Mouse (Mus musculus) small intestine, adult 2 months (tissue): ENCODE results near the gene Dlgap1. TPM values are rescaled to one million over a fixed set of nuclear protein-coding genes. Genes with fewer than 3 reads are reported as not detected.

Experiments used
- H3K27ac ChIP-seq: fragments of 200-500 bp; 2 replicates; pipeline ENCODE4 v1.5.1; 2012; ENCODE audit warnings: low read depth, low read length, control low read depth, inconsistent platforms; ENCODE audit not compliant: insufficient read depth
- H3K27me3 ChIP-seq: fragments of 200-500 bp; 2 replicates; pipeline ENCODE4 v1.6.1; 2012; ENCODE audit warnings: mild to moderate bottlenecking, moderate library complexity, low read length, inconsistent platforms; ENCODE audit not compliant: control insufficient read depth, insufficient read depth
- H3K36me3 ChIP-seq: fragments of 200-500 bp; 2 replicates; pipeline ENCODE4 v1.6.1; 2012; ENCODE audit warnings: mild to moderate bottlenecking, low read length, control low read depth, inconsistent platforms; ENCODE audit not compliant: control insufficient read depth, insufficient read depth
- H3K4me1 ChIP-seq: fragments of 200-500 bp; 2 replicates; pipeline ENCODE4 v1.6.1; 2012; ENCODE audit warnings: low read length, inconsistent platforms, mixed read lengths; ENCODE audit not compliant: control insufficient read depth, insufficient read depth, insufficient read length
- H3K4me3 ChIP-seq: fragments of 200-500 bp; 2 replicates; pipeline ENCODE4 v1.5.1; 2012; ENCODE audit warnings: low read depth, mild to moderate bottlenecking, control low read depth, inconsistent platforms, low read length, moderate library complexity
- CTCF ChIP-seq: fragments of 200-500 bp; IDR thresholded peaks from 2 replicates; pipeline ENCODE4 v1.5.1; 2012; ENCODE audit warnings: low read depth, mild to moderate bottlenecking, control low read depth, inconsistent platforms, low read length, moderate library complexity, mixed read lengths; ENCODE audit not compliant: insufficient replicate concordance, insufficient read length; ENCODE audit errors: extremely low read depth
- POLR2A ChIP-seq: fragments of 200-500 bp; IDR thresholded peaks from 2 replicates; pipeline ENCODE4 v1.6.1; 2012; ENCODE audit warnings: low read depth, mild to moderate bottlenecking, control low read depth, inconsistent platforms, low read length, moderate library complexity
- WGBS: fragments of 180-500 bp; shearing (Covaris S2); methylation state at CpG from one replicate; pipeline ENCODE4 v1.1.7; 2018; 5-methylcytosine and 5-hydroxymethylcytosine counted together
- polyA plus RNA-seq: library from polyadenylated mRNA; depleted of rRNA; stranded (reverse); fragments of >200 nt; gene quantifications from 2 replicates; pipeline ENCODE4 v1.2.3, GENCODE M21; 2012

Gene Dlgap1
- polyA plus RNA-seq, 1 experiment, result 0.61 TPM

DNA sequence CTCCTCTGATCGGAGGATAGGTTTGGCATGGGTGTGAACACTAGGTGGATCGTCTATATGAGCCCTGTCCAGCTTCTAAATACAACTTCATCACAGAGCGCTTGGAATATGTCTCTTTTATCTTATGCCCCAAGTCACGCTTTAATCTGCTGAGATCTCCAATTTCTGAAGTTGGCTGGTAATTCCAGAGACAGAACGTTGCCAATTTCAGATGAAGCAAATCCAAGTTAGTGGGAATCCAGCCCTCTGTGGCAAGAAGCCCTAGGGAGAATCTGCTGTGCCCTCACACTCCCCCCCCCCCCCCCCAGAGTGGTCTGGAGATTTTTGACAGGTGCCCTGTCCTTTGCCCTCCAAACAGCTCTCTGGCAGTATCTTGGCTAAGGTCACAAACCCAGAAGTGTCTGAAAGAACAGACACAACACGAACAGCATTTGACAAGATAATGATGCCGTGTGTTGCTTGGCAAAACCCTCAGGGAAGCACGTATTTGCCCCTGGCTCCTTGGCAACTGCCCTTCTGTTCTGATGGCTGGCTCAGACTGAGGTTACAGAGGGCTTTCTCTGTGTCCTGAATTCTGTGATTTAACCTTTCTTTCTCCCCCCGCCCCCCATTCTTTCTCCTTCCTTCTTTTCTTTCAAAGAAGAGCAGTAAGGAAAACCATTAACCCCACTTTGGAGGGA is 822.9 kb downstream of the Dlgap1 start:
- Histone ChIP-seq H3K27ac (no peak overlapping the region), H3K27me3 (no peaks in the 10 kb centered on the region), H3K36me3 (no peaks in the 10 kb centered on the region), H3K4me3 (no peak overlapping the region), H3K4me1 (no peaks in the 10 kb centered on the region; the same call in 1 of the 2 replicates)
- WGBS, result 84% methylated on average over 9 of the region's 9 CpGs
- TF ChIP-seq POLR2A (no peak), CTCF (no peak)

- no peak overlapping the region for H3K4me3 ChIP-seq
- H3K4me1 ChIP-seq, result no peaks in the 10 kb centered on the region; the same call in 1 of the 2 replicates
- TF ChIP-seq CTCF (no peak), POLR2A (no peak)
- no peak overlapping the region for H3K27ac ChIP-seq
- no peaks in the 10 kb centered on the region for H3K27me3 ChIP-seq
- no peaks in the 10 kb centered on the region for H3K36me3 ChIP-seq
- WGBS, result 14% methylated on average over 7 of the region's 7 CpGs
These were observed 825.4 kb downstream of the Dlgap1 start for GRCm38 (mm10) chr17:70794291-70794690.

DNA sequence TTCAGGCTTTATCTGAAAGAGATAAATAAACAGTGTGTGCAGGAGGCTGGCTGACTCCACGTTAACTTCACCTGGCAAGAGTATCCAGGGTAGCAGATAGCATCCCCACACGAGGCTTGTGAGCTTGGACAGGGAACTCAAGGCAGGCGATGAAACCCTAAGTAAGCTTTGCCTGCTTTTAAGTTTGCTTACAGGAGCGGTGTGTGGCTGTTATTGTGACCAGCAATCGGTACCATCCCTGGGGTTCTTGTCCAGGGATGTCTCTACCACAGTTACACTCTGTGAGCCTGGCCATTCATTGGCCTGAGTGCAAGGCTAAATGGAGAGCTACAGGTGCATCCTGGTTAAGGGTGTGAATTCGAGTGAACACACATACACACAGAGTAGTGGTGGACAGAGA is 825.8 kb downstream of the Dlgap1 start:
- Histone ChIP-seq H3K4me3 (no peak overlapping the region), H3K27ac (no peak overlapping the region), H3K36me3 (no peaks in the 10 kb centered on the region), H3K4me1 (no peaks in the 10 kb centered on the region; the same call in 1 of the 2 replicates), H3K27me3 (no peaks in the 10 kb centered on the region)
- TF ChIP-seq CTCF (no peak), POLR2A (no peak)
- 34% methylated on average over 6 of the region's 6 CpGs for WGBS

DNA sequence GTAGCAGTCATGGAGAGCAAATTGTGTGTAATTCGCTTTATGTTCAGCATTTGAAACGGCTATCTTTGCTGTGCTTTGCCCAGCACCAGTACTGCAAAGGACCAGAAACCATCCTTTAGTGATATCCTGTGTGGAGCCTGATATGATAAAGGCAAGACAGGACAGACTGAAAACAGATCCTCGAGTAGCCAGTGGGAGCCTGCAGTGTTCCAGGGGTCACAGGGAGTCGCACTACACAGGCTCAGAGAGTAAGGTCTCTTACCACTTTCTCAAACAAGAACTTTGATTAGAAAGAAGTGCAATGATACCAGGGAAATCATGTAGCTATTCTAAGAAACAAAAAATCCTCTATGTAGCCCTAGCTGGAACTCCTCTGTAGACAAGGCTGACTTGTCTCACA is 826.3 kb downstream of the Dlgap1 start:
- H3K4me1 ChIP-seq, result no peaks in the 10 kb centered on the region; the same call in 1 of the 2 replicates
- WGBS, result 74% methylated on average over 4 of the region's 4 CpGs
- no peak for TF ChIP-seq CTCF
- no peak for TF ChIP-seq POLR2A
- no peaks in the 10 kb centered on the region for H3K27me3 ChIP-seq
- H3K36me3 ChIP-seq, result no peaks in the 10 kb centered on the region
- no peak overlapping the region for H3K4me3 ChIP-seq
- H3K27ac ChIP-seq, result no peak overlapping the region

- H3K4me3 ChIP-seq, result no peak overlapping the region
- no peak overlapping the region for H3K27ac ChIP-seq
- WGBS, result 66% methylated on average over 8 of the region's 8 CpGs
These were observed 828.3 kb downstream of the Dlgap1 start for GRCm38 (mm10) chr17:70796940-70797772.

DNA sequence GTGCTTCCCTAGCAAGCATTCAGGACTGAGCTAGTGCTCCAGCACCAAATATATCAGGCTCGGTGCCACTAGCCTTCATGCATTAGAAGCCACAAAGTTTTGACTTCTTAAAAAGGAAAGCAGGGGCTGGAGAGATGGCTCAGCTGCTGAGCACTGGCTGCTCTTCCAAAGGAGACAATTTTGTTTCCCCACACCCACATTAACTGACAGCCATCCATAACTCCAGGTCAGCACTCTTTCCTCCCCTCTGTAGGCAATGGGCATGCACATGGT is 828.8 kb downstream of the Dlgap1 start:
- Histone ChIP-seq H3K27ac (no peak overlapping the region), H3K27me3 (no peaks in the 10 kb centered on the region), H3K4me3 (no peak overlapping the region), H3K36me3 (no peaks in the 10 kb centered on the region), H3K4me1 (no peaks in the 10 kb centered on the region; the same call in 1 of the 2 replicates)
- 72% methylated on average over 1 of the region's 1 CpGs for WGBS
- no peak for TF ChIP-seq POLR2A
- no peak for TF ChIP-seq CTCF

More at GRCm38 (mm10) chr17:70796940-70797772, 828.3 kb downstream of the Dlgap1 start:
- Histone ChIP-seq H3K27me3 (no peaks in the 10 kb centered on the region), H3K4me1 (no peaks in the 10 kb centered on the region; the same call in 1 of the 2 replicates), H3K36me3 (no peaks in the 10 kb centered on the region)
- TF ChIP-seq POLR2A, result no peak
- TF ChIP-seq CTCF, result no peak

DNA sequence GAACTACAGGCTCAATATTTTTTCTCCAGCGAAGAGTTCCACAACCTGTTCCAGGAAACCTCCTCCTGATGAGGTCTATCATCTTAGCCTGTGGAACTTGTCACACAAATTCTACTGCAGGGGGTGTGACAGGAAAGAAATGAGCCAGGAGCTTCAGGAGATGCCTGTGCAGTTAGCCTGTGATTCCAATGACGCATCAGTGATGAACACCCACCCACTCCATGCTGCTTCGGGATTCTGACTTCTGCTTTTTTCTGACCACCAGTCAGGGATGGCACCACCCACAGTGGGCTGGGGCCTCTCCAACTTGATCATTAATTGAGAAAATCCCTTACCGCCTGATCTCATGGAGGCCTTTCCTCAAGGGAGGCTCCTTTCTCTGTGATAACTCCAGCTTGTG is 830.4 kb downstream of the Dlgap1 start:
- WGBS, result 84% methylated on average over 4 of the region's 4 CpGs
- Histone ChIP-seq H3K27me3 (no peaks in the 10 kb centered on the region), H3K27ac (no peak overlapping the region), H3K4me3 (no peak overlapping the region), H3K36me3 (no peaks in the 10 kb centered on the region), H3K4me1 (no peaks in the 10 kb centered on the region; the same call in 1 of the 2 replicates)
- TF ChIP-seq CTCF (no peak), POLR2A (no peak)
